Mouse (Mus musculus): ENCODE data around the gene Gid4.

Gid4 gene

GRCm38 (mm10) chr11:60416963-60417716, at the start of gene Gid4:
Gene Gid4, plus strand, starts transcription at chr11:60417145.
- peak; percentile 99 for DNase-seq

DNA sequence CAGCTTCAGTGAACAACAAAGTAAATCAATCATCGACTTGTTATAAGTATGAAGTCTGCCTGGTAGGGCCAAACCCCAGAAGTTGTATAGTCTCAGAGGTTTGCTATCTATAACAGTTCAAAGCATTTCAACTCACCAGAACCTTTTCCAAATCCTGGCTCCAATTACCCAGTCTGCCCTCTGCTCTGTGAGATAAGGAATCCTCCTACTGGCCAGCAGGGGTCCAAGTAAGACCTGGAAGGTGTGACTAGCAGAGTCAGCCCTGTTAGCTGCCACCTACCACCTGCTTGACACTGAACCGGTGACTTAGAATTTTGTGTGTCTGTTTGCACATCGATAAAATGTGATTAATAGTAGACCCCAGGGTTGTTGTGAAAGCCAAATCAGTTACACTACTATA, 49.7 kb upstream of the Gid4 start:
- DNase-seq: no peak

DNA sequence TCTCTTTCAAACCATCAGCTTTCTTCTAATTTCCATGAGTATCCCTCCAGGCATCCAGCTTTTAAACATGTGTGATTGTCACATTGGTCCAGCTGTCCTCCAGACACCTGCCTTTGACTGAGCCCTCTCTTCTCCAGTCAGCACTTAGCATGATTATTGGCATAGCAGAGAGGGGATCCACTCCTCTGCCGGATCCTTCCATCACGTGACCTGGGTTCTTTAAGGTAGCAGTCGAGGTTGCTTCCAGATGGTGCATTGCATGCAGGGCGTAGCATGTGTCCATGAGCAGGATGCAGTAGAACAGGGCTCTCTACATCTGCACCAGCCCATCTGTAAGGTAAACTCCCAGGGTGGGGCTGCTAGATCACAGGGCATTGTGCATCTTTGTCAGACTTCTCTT, 48.0 kb upstream of the Gid4 start:
- no peak for DNase-seq

DNA sequence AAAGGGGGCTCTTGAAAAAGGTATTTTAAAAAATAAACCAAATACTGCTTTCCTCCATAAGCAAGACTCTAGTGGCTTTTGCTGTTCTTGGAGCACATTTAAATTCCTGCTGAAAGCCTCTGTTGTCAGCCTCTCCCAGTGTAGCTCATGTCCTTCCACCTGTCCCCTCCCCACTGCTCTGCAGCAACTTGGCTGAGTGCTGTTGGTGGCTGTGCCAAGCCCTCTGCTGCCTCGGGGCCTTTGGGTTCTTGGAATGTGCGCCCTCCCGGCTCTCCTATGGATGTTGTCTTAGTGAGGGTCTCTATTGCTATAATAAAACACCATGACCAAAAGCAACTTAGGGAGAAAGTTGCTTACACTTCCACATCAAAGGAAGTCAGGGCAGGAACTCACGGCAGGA, 47.5 kb upstream of the Gid4 start:
- DNase-seq: no peak

GRCm38 (mm10) chr11:60370431-60370830, 46.5 kb upstream of the Gid4 start:
- no peak for DNase-seq

DNA sequence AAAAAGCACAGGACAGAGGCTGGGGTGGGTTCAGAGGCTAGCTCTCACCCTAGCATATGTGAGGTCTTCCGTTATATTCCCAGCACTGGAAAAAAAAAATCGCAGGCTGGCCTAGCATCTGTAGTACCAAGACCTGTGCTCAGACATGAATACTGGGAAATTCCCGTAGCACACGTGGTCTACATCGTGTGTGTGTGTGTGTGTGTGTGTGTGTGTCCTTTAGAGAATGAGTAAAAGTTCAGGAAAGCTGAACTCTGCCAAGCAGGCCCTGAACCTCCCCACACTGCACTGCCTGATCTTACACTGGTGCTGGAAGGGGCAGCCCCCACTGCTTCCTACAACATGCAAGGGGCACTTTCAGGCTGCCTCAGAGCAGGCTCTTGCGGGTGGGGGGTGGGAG, 42.5 kb upstream of the Gid4 start:
- DNase-seq: no peak

- DNase-seq: no peak
Measured at GRCm38 (mm10) chr11:60383518-60383917, 33.4 kb upstream of the Gid4 start.

DNA sequence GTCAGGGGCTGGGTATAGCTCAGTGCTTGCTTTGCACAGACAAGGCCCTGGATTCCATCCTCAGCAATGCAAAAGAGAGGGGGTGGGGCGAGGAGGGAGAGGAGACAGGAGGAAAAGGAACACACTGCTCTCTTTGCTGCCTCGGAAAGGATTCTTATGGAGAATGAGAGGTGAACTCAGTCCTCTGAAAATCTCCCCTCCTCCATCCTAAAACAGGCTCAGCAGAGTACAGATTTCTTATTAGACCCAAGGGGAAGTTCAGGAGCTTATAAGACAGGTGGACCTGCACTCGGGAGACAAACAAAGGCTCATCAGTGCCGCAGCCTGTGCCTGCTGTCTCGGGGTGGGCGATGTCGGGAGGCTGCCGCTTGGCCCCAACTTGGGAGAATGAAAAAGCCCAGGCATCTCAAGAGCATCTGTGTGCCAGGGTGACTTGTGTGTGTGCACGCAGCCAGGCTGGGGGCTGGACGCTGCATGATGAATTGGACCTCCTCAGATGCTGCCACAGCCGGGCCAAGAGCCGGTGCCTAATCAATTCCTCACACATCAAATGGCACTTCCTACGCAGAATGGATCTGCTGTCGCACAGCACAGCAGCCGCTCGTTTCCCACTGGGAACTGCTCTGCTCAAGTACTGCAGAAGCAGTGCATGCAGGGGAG, 32.1 kb upstream of the Gid4 start:
- no peak for DNase-seq

GRCm38 (mm10) chr11:60385946-60386345, 31.0 kb upstream of the Gid4 start:
- no peak for DNase-seq

DNA sequence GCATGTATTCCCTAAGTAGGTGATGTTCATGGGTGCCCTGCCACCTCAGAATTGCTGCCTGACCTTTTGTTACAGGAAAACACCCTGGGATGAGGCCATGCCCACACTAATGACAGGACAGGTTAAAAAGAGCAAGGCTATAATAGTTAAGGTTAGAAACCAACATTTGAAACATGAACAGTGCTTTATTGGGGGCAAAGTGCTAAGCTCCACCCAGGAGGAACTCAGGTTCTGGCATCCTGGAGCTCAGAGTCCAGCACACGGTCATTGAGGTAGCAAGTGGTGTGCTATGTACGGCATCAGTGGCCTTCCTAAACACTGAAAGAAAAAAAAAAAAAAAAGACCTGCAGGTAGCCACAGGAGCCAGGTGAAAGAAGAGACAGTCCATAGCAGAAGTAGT, 29.0 kb upstream of the Gid4 start:
- no peak for DNase-seq

- DNase-seq: no peak
Measured at GRCm38 (mm10) chr11:60391346-60391745, 25.6 kb upstream of the Gid4 start.

DNA sequence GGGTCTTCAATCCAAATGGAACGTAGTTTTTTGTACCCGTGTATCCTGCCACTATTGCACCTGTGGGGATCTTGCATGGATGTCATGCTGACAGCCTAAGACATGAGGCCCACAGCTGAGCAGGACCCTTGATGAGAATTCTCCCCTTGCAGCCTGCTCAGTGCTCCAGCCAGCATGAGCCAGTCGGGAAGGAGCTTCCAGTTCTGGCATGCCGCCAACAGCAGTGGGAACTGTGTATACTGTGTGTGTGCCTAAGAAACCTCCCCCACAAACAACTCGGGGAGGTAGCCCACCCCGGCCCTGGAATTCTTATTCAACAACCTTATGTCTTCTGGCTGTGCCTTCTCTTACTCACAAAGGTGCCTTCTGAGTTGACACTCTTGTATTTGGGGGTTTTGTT, 20.4 kb upstream of the Gid4 start:
- no peak for DNase-seq

GRCm38 (mm10) chr11:60397172-60397571, 19.8 kb upstream of the Gid4 start:
- no peak for DNase-seq

DNA sequence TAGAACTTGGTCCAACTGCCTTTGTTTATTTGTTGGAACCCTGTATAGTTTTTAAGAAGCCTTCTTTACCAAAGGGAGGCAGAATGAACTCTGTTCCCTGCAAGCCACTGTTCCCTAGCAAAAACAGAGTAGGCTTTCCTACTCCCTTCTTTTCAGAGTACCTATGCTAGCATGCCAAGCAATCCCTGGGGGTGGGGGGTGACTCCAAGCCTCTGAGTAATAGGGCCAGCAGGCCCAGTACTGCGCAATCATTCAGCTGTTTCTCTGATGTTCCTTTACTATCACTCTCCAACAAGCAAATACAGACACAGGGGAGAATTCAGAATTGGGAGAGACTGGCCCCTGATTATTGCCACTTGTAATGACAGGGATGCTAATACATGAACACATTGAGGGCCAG, 10.3 kb upstream of the Gid4 start:
- DNase-seq: no peak

DNA sequence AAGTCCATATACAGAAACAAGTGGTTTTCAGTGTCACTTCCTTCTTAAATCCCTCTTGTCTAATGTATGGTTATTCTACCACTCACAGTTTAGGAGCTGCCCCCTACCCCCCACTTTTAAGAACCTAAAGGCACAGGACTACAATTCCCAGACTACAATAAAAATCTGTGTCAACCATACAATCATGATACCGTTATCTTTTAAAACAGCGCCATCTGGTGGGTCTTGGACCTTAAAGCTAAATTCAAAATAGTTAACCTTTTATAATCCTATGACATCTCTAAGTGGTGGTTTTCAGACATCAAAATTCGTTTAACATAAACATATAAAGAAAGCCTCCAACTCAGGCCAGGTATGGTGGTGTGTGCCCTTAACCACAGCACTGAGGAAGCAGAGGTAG, 4.8 kb upstream of the Gid4 start:
- peak; percentile 60 for DNase-seq

GRCm38 (mm10) chr11:60412921-60413320, 4.0 kb upstream of the Gid4 start:
- no peak for DNase-seq

DNA sequence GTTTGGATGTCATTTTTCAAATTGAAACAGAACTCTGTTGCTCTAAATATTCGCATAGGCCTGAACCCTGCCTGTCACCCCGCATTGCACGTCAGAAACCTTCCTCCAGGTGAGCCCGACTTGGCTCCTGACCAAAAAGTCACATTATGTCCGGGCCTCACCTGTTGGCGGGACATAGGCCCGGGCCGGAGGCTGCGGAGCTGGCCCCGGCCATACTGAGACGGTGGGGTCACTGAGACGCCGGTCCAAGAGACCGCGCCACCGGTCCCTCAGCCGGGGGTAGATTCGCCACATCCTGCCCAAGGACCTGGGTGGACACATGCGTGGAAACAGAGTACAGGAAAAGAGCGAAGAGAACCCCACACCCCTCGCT, 369 bp upstream of the Gid4 start:
- no peak for DNase-seq

DNA sequence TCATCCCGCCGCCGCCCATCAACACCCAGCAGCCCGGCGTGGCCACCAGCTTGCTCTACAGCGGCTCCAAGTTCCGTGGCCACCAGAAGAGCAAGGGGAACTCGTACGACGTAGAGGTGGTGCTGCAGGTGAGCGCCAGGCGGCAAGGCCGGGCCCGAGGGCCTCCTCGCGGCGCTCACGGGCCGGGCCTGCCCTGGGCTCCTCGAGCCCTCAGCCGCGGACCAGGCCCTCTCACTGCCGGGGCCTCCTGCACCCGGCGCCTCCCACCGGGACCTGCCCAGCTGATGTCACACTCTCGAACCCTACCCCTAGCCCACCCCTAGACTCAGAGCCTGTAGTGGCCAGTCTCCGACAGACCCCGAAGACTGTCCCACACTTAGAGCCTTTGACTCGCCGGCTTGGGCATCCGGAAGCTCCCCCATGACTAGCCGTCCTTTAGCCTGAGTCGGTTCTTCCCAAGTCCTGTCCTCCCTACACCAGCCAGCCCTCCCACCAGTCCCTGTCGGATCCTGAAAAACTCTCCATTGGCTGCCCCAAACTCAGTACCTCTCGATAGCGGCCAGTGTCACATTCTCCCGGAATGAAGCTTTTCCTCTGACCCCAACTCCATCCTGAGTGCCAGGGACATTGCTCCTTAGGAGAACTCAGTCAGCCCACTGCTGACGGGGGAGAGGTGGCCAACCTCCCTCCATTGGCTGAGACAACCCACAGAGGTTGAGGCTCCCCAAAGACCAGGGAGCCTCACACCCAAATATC, 950 bp downstream of the Gid4 start, which contains the start of gene Atpaf2:
TSS of gene Atpaf2 (minus strand) at position 741 of the 756 bp plus-strand sequence.
- DNase-seq: no peak

GRCm38 (mm10) chr11:60418473-60418803, 1.5 kb downstream of the Gid4 start:
- DNase-seq: peak; percentile 27

- no peak for DNase-seq
Measured at GRCm38 (mm10) chr11:60422046-60422668, 5.2 kb downstream of the Gid4 start.

GRCm38 (mm10) chr11:60423006-60423405, 6.1 kb downstream of the Gid4 start:
- DNase-seq: no peak

- DNase-seq: no peak
Measured at GRCm38 (mm10) chr11:60426417-60426816, 9.5 kb downstream of the Gid4 start.

GRCm38 (mm10) chr11:60427628-60428027, 10.7 kb downstream of the Gid4 start:
- DNase-seq: no peak

DNA sequence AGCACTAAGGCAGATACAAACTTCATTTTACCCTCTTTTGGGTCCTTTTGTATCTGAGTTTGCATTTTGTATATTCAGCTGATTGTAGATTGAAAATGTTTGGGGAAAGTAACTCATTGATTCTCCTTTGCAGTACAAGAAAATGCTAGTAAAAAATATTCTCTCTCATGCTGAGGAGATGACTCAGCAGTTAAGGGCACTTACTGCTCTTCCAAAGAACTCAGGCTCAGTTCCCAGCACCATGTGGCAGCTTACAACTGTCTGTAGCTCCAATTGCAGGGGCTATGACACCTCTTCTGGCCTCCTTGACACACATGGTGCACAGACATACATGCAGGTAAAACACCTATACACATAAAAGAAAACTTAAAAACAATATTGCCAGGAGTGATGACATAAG, 16.6 kb downstream of the Gid4 start:
- DNase-seq: no peak

Measured in thymus, postnatal 25 days (tissue).